Mouse (Mus musculus) frontal cortex, adult 2 months (tissue): ENCODE results near the gene Pde4b. TPM values are rescaled to one million over a fixed set of nuclear protein-coding genes. Genes with fewer than 3 reads are reported as not detected.

Source experiments
- DNase-seq, 2 experiments: peaks; one replicate each; pipeline ENCODE4 v3.0.0; 2022; ENCODE audit warnings: low spot score in 1 of 2; ENCODE audit errors: extremely low spot score in 1 of 2
- polyA plus RNA-seq: library from polyadenylated mRNA; depleted of rRNA; stranded (reverse); fragments of >200 nt; gene quantifications from 2 replicates; pipeline ENCODE4 v1.2.3, GENCODE M21; 2012; rRNA removed

Pde4b gene
- polyA plus RNA-seq, 1 experiment: 82.2 TPM

GRCm38 (mm10) chr4:102627799-102628198, 540.5 kb downstream of the Pde4b start:
- DNase-seq: no peak

DNA sequence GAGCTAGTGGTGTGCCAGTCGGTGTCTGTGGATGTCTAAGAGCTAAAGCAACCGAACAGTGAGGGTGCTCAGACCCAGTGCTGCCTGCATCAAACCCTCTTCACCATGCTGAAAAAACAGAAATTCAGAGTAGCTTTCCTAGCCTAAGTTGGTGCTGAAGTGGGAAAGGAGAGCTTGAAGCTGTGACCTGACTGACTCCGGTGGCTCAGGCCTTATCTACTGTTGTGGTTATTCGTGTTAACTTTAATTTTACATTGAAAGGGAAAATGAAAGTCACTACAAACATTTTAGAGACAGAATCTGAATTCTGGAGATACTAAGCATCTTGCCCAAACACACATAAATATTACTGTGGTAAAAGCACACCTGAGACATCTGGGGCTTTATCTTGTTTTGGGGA, 542.3 kb downstream of the Pde4b start:
- no peak for DNase-seq

DNA sequence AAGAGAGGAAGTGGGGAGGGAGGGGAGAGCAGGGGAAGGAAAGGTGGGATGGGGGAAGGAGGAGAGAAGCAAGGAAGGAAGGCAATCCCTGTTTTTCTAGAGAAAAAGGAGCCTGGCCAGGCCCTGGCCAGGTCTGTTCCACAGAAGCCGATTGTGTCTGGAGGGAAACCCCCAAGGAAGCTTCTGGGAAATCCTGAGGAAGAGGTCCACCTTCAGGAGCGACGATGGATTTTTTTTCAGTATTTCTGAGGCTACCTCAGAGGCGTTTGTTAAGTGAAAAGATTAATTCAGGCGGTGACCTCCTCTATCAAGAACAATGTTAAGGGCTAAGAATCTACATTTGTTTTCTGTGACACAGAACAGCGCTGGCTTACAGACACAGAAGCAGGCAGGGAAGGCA, 542.9 kb downstream of the Pde4b start:
- no peak for DNase-seq

DNA sequence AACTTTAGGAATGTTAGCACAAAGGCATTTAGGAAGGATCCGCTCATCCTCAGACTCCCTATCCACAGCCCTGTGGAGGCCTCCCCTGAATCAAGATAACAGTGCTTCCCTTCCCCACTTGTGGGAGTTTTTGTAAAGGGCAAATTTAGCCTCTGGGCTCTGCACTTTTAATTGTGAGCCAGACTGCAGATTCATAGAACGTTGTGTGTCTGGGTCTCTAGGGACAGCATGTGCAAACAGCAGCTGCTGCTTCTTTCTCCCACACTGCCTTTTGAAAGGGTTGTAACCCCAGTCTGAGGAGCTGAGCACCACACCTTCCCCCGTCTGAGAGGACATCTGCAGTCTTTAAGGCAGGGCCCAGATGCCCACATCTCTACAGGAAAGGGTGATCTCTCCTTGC, 544.3 kb downstream of the Pde4b start:
- peak in 1 of 2 experiments; percentile 9 for DNase-seq

- no peak for DNase-seq
These were observed 545.9 kb downstream of the Pde4b start for GRCm38 (mm10) chr4:102633241-102633640.

DNA sequence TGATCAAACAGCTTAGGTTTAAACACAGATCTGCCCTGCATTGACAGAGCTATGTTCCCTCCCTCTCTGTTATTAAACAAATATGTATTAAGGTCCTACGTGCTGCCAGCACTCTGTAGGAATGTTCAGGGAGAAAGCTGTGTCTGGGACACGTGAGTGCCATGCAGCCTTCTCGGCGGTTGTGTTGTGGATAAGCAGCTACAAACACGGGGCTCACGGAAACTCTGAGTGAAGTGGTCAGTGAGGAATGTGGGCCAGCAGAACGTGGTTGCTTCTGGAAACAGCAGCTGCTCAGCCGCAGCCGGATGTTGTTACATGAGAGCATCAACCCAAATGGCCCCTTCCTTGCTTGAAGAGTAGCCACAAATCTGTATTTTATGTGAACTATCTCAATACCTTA, 547.9 kb downstream of the Pde4b start:
- DNase-seq: no peak

DNA sequence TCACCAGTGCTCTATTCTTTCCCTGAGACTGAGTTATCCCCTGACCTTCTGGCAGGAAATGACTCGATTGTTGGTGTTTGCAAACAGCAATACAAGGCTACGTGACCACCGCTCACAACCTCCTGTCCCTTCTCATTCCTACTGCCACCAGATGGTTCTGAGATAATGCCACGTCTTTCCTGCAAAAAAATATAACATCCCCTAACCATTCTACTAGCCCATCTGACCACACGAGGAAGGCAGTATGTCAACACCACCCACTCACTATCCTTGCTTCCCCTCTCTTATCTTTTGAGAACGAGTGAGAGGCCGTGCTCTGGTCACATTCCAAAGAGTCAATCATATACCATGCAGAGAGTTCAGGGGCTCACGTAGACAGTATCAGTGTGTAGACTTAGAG, 548.6 kb downstream of the Pde4b start:
- no peak for DNase-seq

GRCm38 (mm10) chr4:102637348-102637910, 550.1 kb downstream of the Pde4b start:
- DNase-seq: no peak

GRCm38 (mm10) chr4:102640942-102641341, 553.6 kb downstream of the Pde4b start:
- no peak for DNase-seq

DNA sequence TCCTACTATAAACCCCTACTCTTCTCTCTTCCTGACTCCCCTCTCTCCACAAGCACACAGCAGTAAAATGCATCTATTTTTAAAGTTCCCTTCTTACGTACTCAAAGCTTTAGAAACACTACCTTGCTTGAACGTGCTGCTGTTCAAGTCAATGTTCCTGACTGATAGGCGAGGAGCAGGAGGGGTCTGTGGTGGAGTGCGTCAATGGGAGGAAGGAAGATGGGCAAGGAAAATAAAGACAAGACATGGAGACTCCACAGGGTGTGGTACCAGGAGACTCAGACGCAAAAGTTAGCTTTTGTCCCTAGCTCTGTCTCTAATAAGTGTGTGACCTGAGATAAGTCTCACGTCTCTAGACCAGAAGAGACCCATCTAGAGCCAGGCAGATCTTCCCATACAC, 556.7 kb downstream of the Pde4b start:
- no peak for DNase-seq

- DNase-seq: no peak
These were observed 559.7 kb downstream of the Pde4b start for GRCm38 (mm10) chr4:102647056-102647455.

DNA sequence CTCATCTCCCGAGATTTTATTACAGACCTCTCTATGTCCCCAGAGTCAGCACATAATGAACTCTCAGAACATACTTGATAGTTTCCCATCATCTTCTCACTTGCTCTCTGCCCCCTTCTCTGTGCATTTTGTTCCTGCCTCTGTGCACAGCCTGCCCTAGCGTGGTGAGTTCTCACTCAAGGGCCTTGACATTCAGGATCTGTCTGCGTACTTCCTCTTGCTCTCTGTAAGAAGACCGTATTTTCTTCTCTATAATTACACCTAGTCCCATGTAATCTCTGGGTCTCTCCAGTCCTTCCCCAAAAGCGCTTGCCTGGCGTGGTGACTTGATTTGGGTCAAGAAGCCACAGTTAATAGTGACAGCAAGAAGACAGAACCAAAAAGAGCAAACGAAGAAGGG, 568.0 kb downstream of the Pde4b start:
- no peak for DNase-seq

GRCm38 (mm10) chr4:102656494-102657036, 569.2 kb downstream of the Pde4b start:
- DNase-seq: peak in 1 of 2 experiments; percentile 78

Other genes with a start within 250 kb of the Pde4b start
- gene B020004J07Rik, start 243.5 kb upstream of the Pde4b start, polyA plus RNA-seq: not detected in 2 replicates
- gene C130073F10Rik, start 193.8 kb upstream of the Pde4b start, polyA plus RNA-seq: not detected in 2 replicates
- not detected in 2 replicates for gene Gm12800, start 178.4 kb upstream of the Pde4b start, polyA plus RNA-seq
- gene Gm12794, start 147.1 kb upstream of the Pde4b start, polyA plus RNA-seq: not detected in 2 replicates
- not detected in 2 replicates for gene Gm12790, start 106.5 kb upstream of the Pde4b start, polyA plus RNA-seq
- gene Gm12789, start 100.9 kb upstream of the Pde4b start, polyA plus RNA-seq: not detected in 2 replicates